Mouse (Mus musculus) CH12.LX (cell line): Measurements from ENCODE around the gene Gm49340. TPM values are rescaled to one million over a fixed set of nuclear protein-coding genes. Genes with fewer than 3 reads are reported as not detected.

ENCODE experiments used
- DNase-seq: peaks from one replicate; pipeline ENCODE4 v3.0.0-alpha.2; 2013; ENCODE audit errors: extremely low read depth
- H3K27ac ChIP-seq: 2 replicates; pipeline ENCODE4 v1.5.1; 2012; ENCODE audit warnings: low read depth, mild to moderate bottlenecking, control low read depth, moderate library complexity; ENCODE audit not compliant: insufficient read depth
- H3K27me3 ChIP-seq: replicated peaks from 2 replicates; pipeline ENCODE3; 2012; ENCODE audit warnings: inconsistent platforms
- H3K36me3 ChIP-seq, 2 experiments: replicated peaks in 1 of 2; 2 replicates each; pipeline versions ENCODE3 to v1.6.1; 2012; ENCODE audit warnings: inconsistent platforms in 1 of 2, low read length in 1 of 2, mild to moderate bottlenecking in 1 of 2, mixed read lengths in 1 of 2, moderate library complexity in 1 of 2; ENCODE audit not compliant: control insufficient read depth in 1 of 2, insufficient read depth in 1 of 2
- H3K4me1 ChIP-seq, 2 experiments: 2 replicates each; pipeline ENCODE4 v1.6.1; 2012; ENCODE audit warnings: inconsistent platforms in 1 of 2, moderate library complexity in 1 of 2; ENCODE audit not compliant: insufficient read depth in 2 of 2, control insufficient read depth in 1 of 2
- H3K4me2 ChIP-seq: 2 replicates; pipeline ENCODE4 v1.6.1; 2012; ENCODE audit warnings: low read depth, mild to moderate bottlenecking, control low read depth; ENCODE audit not compliant: poor library complexity, insufficient read depth, severe bottlenecking
- H3K4me3 ChIP-seq, 3 experiments: fragments of 150-350 bp in 1 of 3; sonication (generic) in 1 of 3; replicated peaks in 1 of 3; 2 replicates each; pipeline versions ENCODE3 to v1.5.1; 2011 to 2012; ENCODE audit warnings: low read depth in 2 of 3, low read length in 2 of 3, mild to moderate bottlenecking in 2 of 3, moderate library complexity in 2 of 3, control low read depth in 1 of 3, improper control_type of control experiment in 1 of 3, inconsistent platforms in 1 of 3, mixed read lengths in 1 of 3; ENCODE audit not compliant: poor library complexity in 1 of 3
- H3K79me2 ChIP-seq: replicated peaks from 2 replicates; pipeline ENCODE4 v1.6.1; 2012; ENCODE audit warnings: mild to moderate bottlenecking, moderate library complexity; ENCODE audit not compliant: control insufficient read depth, poor library complexity, insufficient read depth, severe bottlenecking; ENCODE audit errors: extremely low read depth
- H3K9ac ChIP-seq: 2 replicates; pipeline ENCODE4 v1.6.1; 2012; ENCODE audit warnings: low read depth, mild to moderate bottlenecking, control low read depth, moderate library complexity; ENCODE audit not compliant: insufficient read depth
- H3K9me3 ChIP-seq: replicated peaks from 2 replicates; pipeline ENCODE3; 2012; ENCODE audit warnings: low read length, inconsistent platforms, mixed read lengths
- BHLHE40 ChIP-seq: IDR thresholded peaks from 2 replicates; pipeline ENCODE4 v1.6.1; 2011; ENCODE audit warnings: mild to moderate bottlenecking, low read depth, low read length, improper control_type of control experiment
- E2F4 ChIP-seq: IDR thresholded peaks from 2 replicates; pipeline ENCODE4 v1.6.1; 2011; ENCODE audit warnings: low read depth, low read length, improper control_type of control experiment; ENCODE audit not compliant: insufficient replicate concordance
- EP300 ChIP-seq: IDR thresholded peaks from 2 replicates; pipeline ENCODE4 v1.6.1; 2011; ENCODE audit warnings: low read length, improper control_type of control experiment
- GABPA ChIP-seq: IDR thresholded peaks from 2 replicates; pipeline ENCODE4 v1.6.1; 2012; ENCODE audit warnings: low read depth, low read length, improper control_type of control experiment, inconsistent platforms; ENCODE audit not compliant: insufficient replicate concordance
- IRF4 ChIP-seq: IDR thresholded peaks from 2 replicates; pipeline ENCODE4 v1.6.1; 2014; ENCODE audit warnings: low read depth, mild to moderate bottlenecking, inconsistent platforms, low read length, improper control_type of control experiment
- JUN ChIP-seq: IDR thresholded peaks from 2 replicates; pipeline ENCODE4 v1.6.1; 2011; ENCODE audit warnings: low read depth, mild to moderate bottlenecking, low read length, improper control_type of control experiment, moderate library complexity; ENCODE audit not compliant: insufficient read depth
- JUND ChIP-seq: conservative IDR thresholded peaks from 2 replicates; pipeline ENCODE4 v1.6.1; 2011; ENCODE audit warnings: low read depth, low read length, improper control_type of control experiment
- KAT2A ChIP-seq: IDR thresholded peaks from 2 replicates; pipeline ENCODE4 v1.6.1; 2012; ENCODE audit warnings: low read length, improper control_type of control experiment, inconsistent platforms; ENCODE audit not compliant: insufficient replicate concordance
- MAFK ChIP-seq: IDR thresholded peaks from 2 replicates; pipeline ENCODE4 v1.6.1; 2011; ENCODE audit warnings: low read length, improper control_type of control experiment; ENCODE audit not compliant: insufficient replicate concordance
- NELFE ChIP-seq: IDR thresholded peaks from 2 replicates; pipeline ENCODE4 v1.6.1; 2011; ENCODE audit warnings: low read depth, low read length, improper control_type of control experiment
- NRF1 ChIP-seq: IDR thresholded peaks from 2 replicates; pipeline ENCODE4 v1.6.1; 2014; ENCODE audit warnings: low read depth, mild to moderate bottlenecking, inconsistent platforms, low read length, improper control_type of control experiment, moderate library complexity
- PAX5 ChIP-seq: IDR thresholded peaks from 2 replicates; pipeline ENCODE4 v1.6.1; 2012; ENCODE audit warnings: low read length, inconsistent platforms, mixed read lengths
- POLR2A ChIP-seq: IDR thresholded peaks from 2 replicates; pipeline ENCODE4 v1.6.1; 2011; ENCODE audit warnings: low read depth, mild to moderate bottlenecking, improper control_type of control experiment, low read length
- RAD21 ChIP-seq: IDR thresholded peaks from 2 replicates; pipeline ENCODE4 v1.6.1; 2011; ENCODE audit warnings: low read depth, mild to moderate bottlenecking, low read length, improper control_type of control experiment, moderate library complexity
- RCOR1 ChIP-seq: conservative IDR thresholded peaks from 2 replicates; pipeline ENCODE4 v1.6.1; 2012; ENCODE audit warnings: low read depth, mild to moderate bottlenecking, inconsistent platforms, low read length, improper control_type of control experiment
- SIN3A ChIP-seq: IDR thresholded peaks from 2 replicates; pipeline ENCODE4 v1.6.1; 2012; ENCODE audit warnings: low read length, improper control_type of control experiment, inconsistent platforms
- USF1 ChIP-seq: IDR thresholded peaks from 2 replicates; pipeline ENCODE4 v1.6.1; 2014; ENCODE audit warnings: low read depth, mild to moderate bottlenecking, inconsistent platforms, low read length, improper control_type of control experiment
- USF2 ChIP-seq: conservative IDR thresholded peaks from 2 replicates; pipeline ENCODE4 v1.6.1; 2011; ENCODE audit warnings: low read depth, low read length, improper control_type of control experiment
- ZC3H11A ChIP-seq: IDR thresholded peaks from 2 replicates; pipeline ENCODE4 v1.6.1; 2012; ENCODE audit warnings: low read depth, mild to moderate bottlenecking, inconsistent platforms, low read length, improper control_type of control experiment
- ZKSCAN1 ChIP-seq: IDR thresholded peaks from 2 replicates; pipeline ENCODE4 v1.6.1; 2012; ENCODE audit warnings: low read depth, inconsistent platforms, low read length, improper control_type of control experiment, borderline replicate concordance
- ZNF384 ChIP-seq: IDR thresholded peaks from 2 replicates; pipeline ENCODE4 v1.6.1; 2012; ENCODE audit warnings: low read depth, low read length, improper control_type of control experiment, inconsistent platforms
- dilution Hi-C: fragments of 300-500 bp; cut with MboI; formaldehyde crosslinking; loops from 2 replicates; pipeline ENCODE4 v1.14.3; 2020; ENCODE audit warnings: low sequenced_read_pairs; ENCODE audit not compliant: extremely low pct_unique_long_range_greater_than_20kb, extremely low pct_ligation_motif_present
- in situ Hi-C: fragments of 300-500 bp; cut with MboI; formaldehyde crosslinking; loops from 3 replicates; pipeline ENCODE4 v1.14.3; 2019; ENCODE audit warnings: low sequenced_read_pairs, low pct_ligation_motif_present, low pct_unique_long_range_greater_than_20kb, mixed read lengths
- polyA plus RNA-seq: library from polyadenylated mRNA; unstranded; fragments of >175 nt; gene quantifications from 2 replicates; pipeline ENCODE4 v1.2.1, GENCODE M21; 2012; ENCODE audit warnings: low read depth; ENCODE audit not compliant: insufficient read length
- total RNA-seq, 2 experiments: library from RNA; depleted of rRNA; stranded (reverse); fragments of 300-350 nt in 1 of 2; fragments of >200 nt in 1 of 2; gene quantifications; 2 replicates each; pipeline ENCODE4 v1.2.3; 2012 to 2014

The Gm49340 gene
- total and polyA plus RNA-seq, 3 experiments, result not detected

DNA sequence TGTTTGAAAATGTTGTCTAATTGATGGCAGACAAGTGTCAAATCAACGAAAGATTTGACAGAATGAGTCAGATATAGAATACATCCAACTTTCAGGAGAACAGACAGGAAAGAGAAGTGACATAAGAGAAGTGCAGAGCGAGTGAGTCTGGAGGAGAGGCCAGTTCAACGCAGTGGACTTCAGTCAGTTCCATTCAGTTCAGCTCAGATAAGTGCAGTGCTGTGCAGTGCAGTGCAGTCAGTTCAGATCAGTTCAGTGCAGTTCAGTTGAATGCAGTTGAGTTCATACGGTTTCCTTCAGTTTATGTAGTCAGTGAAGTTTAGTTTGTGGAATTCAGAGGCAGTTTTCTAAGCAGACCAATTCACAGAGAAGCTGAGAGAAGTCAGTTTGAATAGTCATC lies 7.4 kb downstream of the Gm49340 start:
- Histone ChIP-seq H3K27me3 (peaks cover 60% of the 10 kb centered on the region), H3K27ac (no peak overlapping the region), H3K4me3 (no peak overlapping the region), H3K36me3 (no peaks in the 10 kb centered on the region), H3K79me2 (no peaks in the 10 kb centered on the region), H3K4me2 (no peak overlapping the region), H3K4me1 (no peaks in the 10 kb centered on the region), H3K9ac (no peak overlapping the region), H3K9me3 (peaks cover 4% of the 10 kb centered on the region)
- dilution Hi-C loops, result no loop called here
- in situ Hi-C loops, result no loop called here
- no peak for DNase-seq
- TF ChIP-seq GABPA (no peak), KAT2A (no peak), EP300 (no peak), RAD21 (no peak), MAFK (no peak), JUN (no peak), ZC3H11A (no peak), USF2 (no peak), NELFE (no peak), POLR2A (no peak), USF1 (no peak), IRF4 (no peak), ZKSCAN1 (no peak), JUND (no peak), PAX5 (no peak), BHLHE40 (no peak)

DNA sequence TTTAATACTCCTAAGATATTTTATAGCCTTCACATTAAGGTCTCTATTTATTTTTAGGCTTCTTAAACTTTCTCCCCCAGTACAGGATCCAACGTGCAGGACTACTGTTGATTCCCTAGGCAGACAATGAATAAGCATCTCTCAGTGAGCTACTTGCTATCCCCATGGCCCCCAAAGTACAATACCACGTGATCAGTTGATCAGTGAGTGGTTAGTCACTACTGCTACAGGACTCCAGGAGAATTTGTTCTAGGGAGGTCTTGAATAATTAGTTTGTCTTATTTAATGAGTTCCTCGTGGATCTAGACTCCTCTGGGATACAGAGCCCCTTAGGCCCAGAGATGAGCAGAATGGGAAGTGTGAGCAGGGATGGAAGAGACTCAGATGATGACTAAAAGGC lies 20.9 kb downstream of the Gm49340 start, which contains the start of gene Olfr20:
Gene Olfr20 (plus strand): TSS at position 301 of the 400 bp plus-strand sequence.
- TF ChIP-seq E2F4 (no peak), IRF4 (no peak), BHLHE40 (no peak), ZNF384 (no peak), RCOR1 (no peak), USF1 (no peak), SIN3A (no peak), NRF1 (no peak)
- dilution Hi-C loops, result no loop called here

More for the DNA sequence above, 20.9 kb downstream of the Gm49340 start, which contains the start of gene Olfr20:
- Histone ChIP-seq H3K36me3 (no peaks in the 10 kb centered on the region), H3K79me2 (no peaks in the 10 kb centered on the region), H3K4me2 (no peak within 1 kb of the TSS), H3K9me3 (no peaks in the 10 kb centered on the region), H3K4me3 (no peak within 1 kb of the TSS), H3K9ac (no peak within 1 kb of the TSS), H3K27ac (no peak within 1 kb of the TSS), H3K4me1 (no peaks in the 10 kb centered on the region), H3K27me3 (peaks cover 66% of the 10 kb centered on the region)
- no peak for DNase-seq
- in situ Hi-C loops, result no loop called here
